Mouse (Mus musculus): ENCODE results near the gene Trem2. TPM values are rescaled to one million over a fixed set of nuclear protein-coding genes. Genes with fewer than 3 reads are reported as not detected.

Trem2 gene
- total RNA-seq, 4 experiments from 2014 or later: 1.2 to 3.0 (median 1.7) TPM

Other genes with a start within 250 kb of the Trem2 start
- gene 9830107B12Rik, start 200.1 kb upstream of the Trem2 start, total RNA-seq (2022): not detected
- under 1 TPM in 1 of 4 experiments, not detected in 3; 0.40 TPM for gene A530064D06Rik, start 179.1 kb upstream of the Trem2 start, total RNA-seq (2022)
- under 1 TPM in 2 of 4 experiments, not detected in 2; 0.12 to 0.49 TPM for gene Trem1, start 113.6 kb upstream of the Trem2 start, total RNA-seq (2022)
- not detected for gene Trem3, start 98.6 kb upstream of the Trem2 start, total RNA-seq (2022)
- under 1 TPM in 2 of 4 experiments, not detected in 2; 0.17 to 0.19 TPM for gene Treml4, start 82.1 kb upstream of the Trem2 start, total RNA-seq (2022)
- under 1 TPM; 0.56 to 0.82 (median 0.64) TPM for gene Treml2, start 46.9 kb upstream of the Trem2 start, total RNA-seq (2022)
- gene B430306N03Rik, start 30.3 kb upstream of the Trem2 start, total RNA-seq (2022): 1 to 10 TPM in 1 of 4 experiments, under 1 TPM in 3; 0.12 to 1.1 (median 0.16) TPM
- 1 to 10 TPM in 2 of 4 experiments, under 1 TPM in 2; 0.28 to 1.3 (median 1.0) TPM for gene Treml1, start 13.5 kb downstream of the Trem2 start, total RNA-seq (2022)
- gene Nfya, start 63.5 kb downstream of the Trem2 start, total RNA-seq (2022): 10 to 100 TPM; 10.8 to 19.7 (median 15.5) TPM
- 10 to 100 TPM; 16.3 to 24.2 (median 22.1) TPM for gene Oard1, start 63.6 kb downstream of the Trem2 start, total RNA-seq (2022)
- 100 to 1,000 TPM; 239 to 263 (median 259) TPM for gene Apobec2, start 86.5 kb downstream of the Trem2 start, total RNA-seq (2022)
- gene Tspo2, start 105.1 kb downstream of the Trem2 start, total RNA-seq (2022): not detected
- gene Unc5cl, start 108.5 kb downstream of the Trem2 start, total RNA-seq (2022): not detected